30 mouse cellular contexts compared by ENCODE assay signal in the genomic region with DNA sequence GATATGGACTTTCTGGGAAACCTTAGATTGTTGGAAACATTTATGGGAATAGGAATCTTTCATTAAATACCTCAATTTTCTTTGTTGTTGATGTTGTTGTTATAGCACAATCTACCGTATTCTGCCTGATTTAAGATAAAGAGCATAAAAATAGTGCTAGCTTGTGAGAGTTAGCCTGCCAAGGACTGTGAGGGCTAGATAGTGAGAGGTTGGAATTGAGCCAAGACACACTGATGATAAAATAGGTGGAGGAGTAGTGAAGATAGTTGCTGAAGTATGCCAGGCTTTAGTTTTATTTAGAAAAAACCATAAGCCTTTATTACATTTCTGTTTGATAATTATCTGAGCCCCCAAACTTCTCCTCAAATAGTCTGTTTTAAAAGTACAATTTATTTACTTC. TPM values are rescaled to one million over a fixed set of nuclear protein-coding genes. Genes with fewer than 3 reads are reported as not detected.
DNase-seq lines count a peak whose midpoint lies in the region; ATAC-seq lines count a peak whose summit lies in the region.
"Had no signal": no experiment of that assay in that cellular context is flagged by ENCODE, and none has a peak within 500 bp of the region (broad histone marks: within the 10 kb centered on the region; RNA-seq: fewer than 3 reads in every experiment).

No protein-coding gene starts in this region.

- H3K9me3 ChIP-seq in liver, embryonic 13.5 days (replicated peaks): no peaks in the 10 kb centered on the region
- H3K9me3 ChIP-seq: embryonic facial prominence, embryonic 13.5 days; limb, embryonic 13.5 days; midbrain, embryonic 15.5 days; neural tube, embryonic 13.5 days had no signal

- H3K9ac ChIP-seq in liver, embryonic 13.5 days: no peak overlapping the region
- H3K9ac ChIP-seq: embryonic facial prominence, embryonic 13.5 days; heart, embryonic 12.5 days; hindbrain, embryonic 14.5 days; limb, embryonic 13.5 days; lung, embryonic 14.5 days; midbrain, embryonic 15.5 days; neural tube, embryonic 13.5 days had no signal

- no peaks in the 10 kb centered on the region for H3K27me3 ChIP-seq in liver, embryonic 13.5 days
- H3K27me3 ChIP-seq: embryonic facial prominence, embryonic 13.5 days; heart, embryonic 12.5 days; limb, embryonic 13.5 days; megakaryocyte, embryonic 14.5 days; midbrain, embryonic 15.5 days; neural tube, embryonic 13.5 days had no signal

- peak; percentile 87 for ATAC-seq in liver, embryonic 13.5 days (ENCODE audit: low read depth)
- peak; percentile 92 for ATAC-seq in megakaryocyte-erythroid progenitor cell, adult 5-6 weeks (replicated peaks; ENCODE audit: low FRiP score, low TSS enrichment, poor library complexity, severe bottlenecking)
- ATAC-seq: forebrain, embryonic 14.5 days; midbrain, embryonic 15.5 days had no signal

- H3K27ac ChIP-seq in liver, embryonic 13.5 days: peak overlapping the region; percentile 7; the same call in 1 of the 2 replicates
- H3K27ac ChIP-seq: embryonic facial prominence, embryonic 13.5 days; hindbrain, embryonic 14.5 days; layer of hippocampus, adult 2 months; limb, embryonic 13.5 days; midbrain, embryonic 15.5 days; neural tube, embryonic 13.5 days had no signal

- peaks cover 24% of the 10 kb centered on the region for H3K4me1 ChIP-seq in liver, embryonic 13.5 days (replicated peaks)
- H3K4me1 ChIP-seq: embryonic facial prominence, embryonic 13.5 days; limb, embryonic 13.5 days; midbrain, embryonic 15.5 days; neural tube, embryonic 13.5 days had no signal

- WGBS in liver, embryonic 13.5 days (ENCODE audit: insufficient replicate concordance): 9% methylated on average over 1 of the region's 1 CpGs

- peak; percentile 15 for DNase-seq in spleen, adult 12 weeks (ENCODE audit: low spot score)
- DNase-seq in spleen, postnatal 4 days (ENCODE audit: low spot score in 2 of 2): no peak
- peak; percentile 77 for DNase-seq in c-Kit-positive CD71-positive TER-119-negative erythroid progenitor cells, embryonic 14.5 days (ENCODE audit: low read depth)
- DNase-seq in liver, embryonic 13.5 days: peak; percentile 38
- DNase-seq in gastrocnemius, adult 8-10 months (ENCODE audit: low spot score in 2 of 2): no peak
- no peak for DNase-seq in adrenal gland, postnatal 4 days (ENCODE audit: low spot score in 2 of 2)
- DNase-seq in T-cell, adult 2 months (ENCODE audit: low spot score): no peak
- DNase-seq: adrenal gland, postnatal 25 days; cerebellum, adult 18-20 months; cerebellum, postnatal 25 days; embryo, embryonic 11 days; gastrocnemius, postnatal 10 days; heart, postnatal 4 days; kidney, postnatal 25 days; layer of hippocampus, postnatal 36 days; lung, embryonic 14.5 days; retina, postnatal 1 day; right cerebral cortex, postnatal 25 days; thymus, postnatal 14 days had no signal

- peak overlapping the region; percentile 15; the same call in 1 of the 2 replicates for H3K4me2 ChIP-seq in liver, embryonic 13.5 days
- H3K4me2 ChIP-seq: embryonic facial prominence, embryonic 13.5 days; heart, embryonic 12.5 days; hindbrain, embryonic 14.5 days; limb, embryonic 13.5 days; lung, embryonic 14.5 days; midbrain, embryonic 15.5 days; neural tube, embryonic 13.5 days had no signal

- peaks cover 45% of the 10 kb centered on the region for H3K36me3 ChIP-seq in liver, embryonic 13.5 days

- no peak overlapping the region for H3K4me3 ChIP-seq in liver, embryonic 13.5 days (replicated peaks)
- H3K4me3 ChIP-seq: embryonic facial prominence, embryonic 13.5 days; heart, embryonic 12.5 days; layer of hippocampus, adult 2 months; limb, embryonic 13.5 days; megakaryocyte, embryonic 14.5 days; midbrain, embryonic 15.5 days; myocyte; neural tube, embryonic 13.5 days had no signal

RNA-seq across cellular contexts. Expression of a gene that starts 14.4 kb away (rescaled TPM):
- polyA plus RNA-seq in liver, embryonic 13.5 days (2015; fragmentation: Nextera tagmentation; extraction: Ambion mirVana): 179 and 198 TPM in 2 replicates
- total RNA-seq in megakaryocyte-erythroid progenitor cell, adult 5-6 weeks (2014; fragmentation: Nextera tagmentation): 134 and 150 TPM in 2 replicates
- total RNA-seq in megakaryocyte-erythroid progenitor cell, adult 5-6 weeks (2017): 265 TPM in 2 replicates
- total RNA-seq in gastrocnemius, adult 8-10 months (2022): 10 to 100 TPM; 28.8 to 34.9 (median 33.3) TPM
- total RNA-seq in adrenal gland, postnatal 4 days (2021): 100 to 1,000 TPM; 171 to 186 TPM

Comparison
In these comparisons a context has a peak if more than half of its experiments do, and no peak if none do; other contexts are left out.
1. DNase-seq: peak in spleen, adult 12 weeks (single experiment), c-Kit-positive CD71-positive TER-119-negative erythroid progenitor cells, embryonic 14.5 days (single experiment) and liver, embryonic 13.5 days (single experiment); none in spleen, postnatal 4 days (0 of 2), gastrocnemius, adult 8-10 months (0 of 2), adrenal gland, postnatal 4 days (0 of 2) and T-cell, adult 2 months (single experiment).